Comparison of ENCODE assay signal across 20 mouse cellular contexts in the genomic region with DNA sequence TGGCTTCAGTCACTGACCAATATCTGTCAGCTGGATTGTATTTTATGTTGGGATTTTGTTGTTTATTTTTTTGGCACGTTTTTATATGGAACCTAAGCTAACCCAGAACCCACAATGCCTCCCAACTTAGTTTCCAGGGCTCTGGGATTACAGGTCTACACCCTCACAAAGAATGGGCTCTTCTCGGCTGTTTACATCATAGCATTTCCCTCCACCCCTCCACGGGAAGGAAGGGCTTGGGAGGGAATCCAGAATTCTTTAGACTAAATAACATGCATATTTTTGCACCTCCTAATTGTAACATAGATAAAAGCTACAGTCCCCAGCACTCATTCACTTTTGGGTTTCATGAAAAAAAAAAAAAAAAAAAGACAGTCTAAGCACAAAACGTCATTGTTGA. TPM values are rescaled to one million over a fixed set of nuclear protein-coding genes. Genes with fewer than 3 reads are reported as not detected.
DNase-seq lines count a peak whose midpoint lies in the region; ATAC-seq and TF ChIP-seq lines count a peak whose summit lies in the region.
"Had no signal": no experiment of that assay in that cellular context is flagged by ENCODE, and none has a peak within 500 bp of the region (broad histone marks: within the 10 kb centered on the region; RNA-seq: fewer than 3 reads in every experiment).

No protein-coding gene starts in this region.

- H3K4me1 ChIP-seq in heart, embryonic 14.5 days (ENCODE audit: control insufficient read depth in 2 of 2, insufficient read depth in 2 of 2, low read length in 2 of 2) = peaks cover 0 to 8% of the 10 kb centered on the region in 2 experiments; a peak in 2 of 4 replicates
- H3K4me1 ChIP-seq in lung, embryonic 15.5 days = no peaks in the 10 kb centered on the region
- H3K4me1 ChIP-seq in lung, adult 2 months (ENCODE audit: control insufficient read depth, insufficient read depth, low read length) = peaks cover 11% of the 10 kb centered on the region
- peaks cover 79% of the 10 kb centered on the region for H3K4me1 ChIP-seq in bone marrow macrophage, adult 2 months (ENCODE audit: control insufficient read depth, insufficient read depth, low read length)
- H3K4me1 ChIP-seq in midbrain, embryonic 13.5 days (replicated peaks) = 0 out of 2 replicates have a peak, but pooled peaks cover 3% of the 10 kb centered on the region
- H3K4me1 ChIP-seq: embryonic facial prominence, embryonic 15.5 days; kidney, embryonic 15.5 days; neural tube, embryonic 12.5 days had no signal

- H3K27ac ChIP-seq in heart, embryonic 14.5 days (replicated peaks in 1 of 2; ENCODE audit: control insufficient read depth in 1 of 2, insufficient read depth in 1 of 2, low read depth in 2 of 2, low read length in 2 of 2) = peak overlapping the region; percentile 2 to 50; a peak in 2 of 4 replicates
- peak overlapping the region; percentile 69; the same call in 1 of the 2 replicates for H3K27ac ChIP-seq in lung, embryonic 15.5 days
- peak overlapping the region; percentile 73 for H3K27ac ChIP-seq in bone marrow macrophage, adult 2 months (ENCODE audit: insufficient read depth, low read depth, low read length)
- H3K27ac ChIP-seq in midbrain, embryonic 13.5 days = no peak overlapping the region
- H3K27ac ChIP-seq: embryonic facial prominence, embryonic 15.5 days; hindbrain, postnatal 0 days; kidney, embryonic 15.5 days; liver, embryonic 15.5 days; neural tube, embryonic 12.5 days had no signal

- no peak for ATAC-seq in heart, embryonic 14.5 days (ENCODE audit: insufficient number of reproducible peaks, insufficient read depth, low FRiP score, low read depth)
- no peak for ATAC-seq in lung, embryonic 15.5 days (ENCODE audit: borderline replicate concordance, extremely low read depth, low FRiP score, low TSS enrichment)
- ATAC-seq in midbrain, embryonic 13.5 days = no peak
- ATAC-seq: forebrain, embryonic 16.5 days; hindbrain, postnatal 0 days; intestine, postnatal 0 days; Patski had no signal

- 0 out of 2 replicates have a peak, but pooled peaks cover 2% of the 10 kb centered on the region for H3K36me3 ChIP-seq in heart, embryonic 14.5 days (ENCODE audit: control insufficient read depth, insufficient read depth, low read length)
- no peaks in the 10 kb centered on the region for H3K36me3 ChIP-seq in lung, embryonic 15.5 days
- H3K36me3 ChIP-seq in midbrain, embryonic 13.5 days = no peaks in the 10 kb centered on the region
- H3K36me3 ChIP-seq: embryonic facial prominence, embryonic 15.5 days; kidney, embryonic 15.5 days; liver, embryonic 15.5 days; neural tube, embryonic 12.5 days had no signal

- H3K4me2 ChIP-seq in heart, embryonic 14.5 days (ENCODE audit: low read length) = no peak overlapping the region; the same call in 1 of the 2 replicates
- H3K4me2 ChIP-seq in lung, embryonic 15.5 days = no peak overlapping the region
- H3K4me2 ChIP-seq in midbrain, embryonic 13.5 days (replicated peaks) = no peak overlapping the region
- H3K4me2 ChIP-seq: embryonic facial prominence, embryonic 15.5 days; kidney, embryonic 15.5 days; neural tube, embryonic 12.5 days had no signal

- H3K27me3 ChIP-seq in heart, embryonic 14.5 days (ENCODE audit: control insufficient read depth, insufficient read depth, low read length) = no peaks in the 10 kb centered on the region
- H3K27me3 ChIP-seq in lung, embryonic 15.5 days = no peaks in the 10 kb centered on the region
- no peaks in the 10 kb centered on the region for H3K27me3 ChIP-seq in midbrain, embryonic 13.5 days
- H3K27me3 ChIP-seq: embryonic facial prominence, embryonic 15.5 days; kidney, embryonic 15.5 days; liver, embryonic 15.5 days; neural tube, embryonic 12.5 days; Patski had no signal

- no peak for TF ChIP-seq POLR2A in lung, adult 2 months (IDR thresholded peaks at IDR 0.05; ENCODE audit: borderline replicate concordance, extremely low read depth, low read depth, low read length)
- TF ChIP-seq POLR2A in bone marrow macrophage, adult 2 months (IDR thresholded peaks at IDR 0.05; ENCODE audit: borderline replicate concordance, low read depth, low read length) = no peak

- H3K4me3 ChIP-seq in heart, embryonic 14.5 days (ENCODE audit: control insufficient read depth in 1 of 2, insufficient read depth in 1 of 2, low read depth in 1 of 2, low read length in 2 of 2) = no peak overlapping the region
- H3K4me3 ChIP-seq in lung, embryonic 15.5 days = no peak overlapping the region
- no peak overlapping the region for H3K4me3 ChIP-seq in lung, adult 2 months (replicated peaks; ENCODE audit: extremely low read depth, low read depth, low read length)
- no peak overlapping the region for H3K4me3 ChIP-seq in bone marrow macrophage, adult 2 months (ENCODE audit: insufficient read depth, low read length)
- H3K4me3 ChIP-seq in midbrain, embryonic 13.5 days (replicated peaks) = no peak overlapping the region
- H3K4me3 ChIP-seq: embryonic facial prominence, embryonic 15.5 days; kidney, embryonic 15.5 days; liver, embryonic 15.5 days; neural tube, embryonic 12.5 days had no signal

- H3K9me3 ChIP-seq in heart, embryonic 14.5 days (ENCODE audit: control insufficient read depth, low read length) = no peaks in the 10 kb centered on the region
- H3K9me3 ChIP-seq in lung, embryonic 15.5 days = no peaks in the 10 kb centered on the region
- H3K9me3 ChIP-seq in midbrain, embryonic 13.5 days = no peaks in the 10 kb centered on the region
- H3K9me3 ChIP-seq: embryonic facial prominence, embryonic 15.5 days; kidney, embryonic 15.5 days; liver, embryonic 15.5 days; neural tube, embryonic 12.5 days had no signal

- DNase-seq in heart, postnatal 4 days = no peak
- DNase-seq in lung, adult 2 months = no peak
- DNase-seq in lung, postnatal 4 days = peak; percentile 31 to 45
- no peak for DNase-seq in c-Kit-positive CD71-positive TER-119-positive erythroid progenitor cells, embryonic 14.5 days (ENCODE audit: low spot score)
- DNase-seq: adrenal gland, postnatal 10 days; cerebellum, adult 18-20 months; cerebellum, postnatal 36 days; thymus, postnatal 36 days had no signal

- 42% methylated on average over 4 of the region's 4 CpGs for WGBS in heart, embryonic 14.5 days
- WGBS in lung, embryonic 15.5 days = 45% methylated on average over 4 of the region's 4 CpGs
- WGBS in lung, adult 2 months = 23% methylated on average over 4 of the region's 4 CpGs
- WGBS in midbrain, embryonic 13.5 days = 48% methylated on average over 4 of the region's 4 CpGs

- TF ChIP-seq CTCF in lung, adult 2 months (IDR thresholded peaks at IDR 0.05; ENCODE audit: insufficient read depth, low read length) = no peak
- TF ChIP-seq CTCF in bone marrow macrophage, adult 2 months (IDR thresholded peaks at IDR 0.05; ENCODE audit: low read depth, low read length) = no peak

- no peak overlapping the region for H3K9ac ChIP-seq in heart, embryonic 14.5 days (ENCODE audit: low read length)
- no peak overlapping the region for H3K9ac ChIP-seq in lung, embryonic 15.5 days
- H3K9ac ChIP-seq in midbrain, embryonic 13.5 days (replicated peaks) = no peak overlapping the region
- H3K9ac ChIP-seq: embryonic facial prominence, embryonic 15.5 days; kidney, embryonic 15.5 days; liver, embryonic 15.5 days; neural tube, embryonic 12.5 days had no signal

RNA-seq across cellular contexts. Expression of gene S1pr1, which starts 22.0 kb away (rescaled TPM):
- 74.7 and 79.5 TPM in 2 replicates for polyA plus RNA-seq in heart, embryonic 14.5 days (2014; fragmentation: Nextera tagmentation; extraction: Ambion mirVana)
- 100 to 1,000 TPM; 103 to 111 TPM for total RNA-seq in heart, postnatal 4 days (2021)
- polyA plus RNA-seq in lung, embryonic 15.5 days (2015; fragmentation: Nextera tagmentation; extraction: Ambion mirVana) = 32.0 and 34.2 TPM in 2 replicates
- 230 and 289 TPM in 2 replicates for polyA plus RNA-seq in lung, adult 2 months (2012; rRNA removed)
- 48.7 and 58.0 TPM in 2 replicates for polyA plus RNA-seq in bone marrow macrophage, adult 2 months (2012; ENCODE audit: insufficient read depth, insufficient read length, missing spikeins)
- polyA plus RNA-seq in midbrain, embryonic 13.5 days (2015; fragmentation: Nextera tagmentation; extraction: Ambion mirVana) = 25.0 and 30.5 TPM in 2 replicates

Comparison
In these comparisons a context has a peak if more than half of its experiments do, and no peak if none do; other contexts are left out.
1. DNase-seq: peak in lung, postnatal 4 days (2 of 2); none in heart, postnatal 4 days (single experiment), lung, adult 2 months (single experiment) and c-Kit-positive CD71-positive TER-119-positive erythroid progenitor cells, embryonic 14.5 days (single experiment).